Mouse (Mus musculus): ENCODE measurements around the gene Clmn.

The Clmn gene

GRCm38 (mm10) chr12:104810923-104811443 lies 53.9 kb downstream of the Clmn start:
- no peak for DNase-seq

- peak; percentile 23 for DNase-seq
Measured at GRCm38 (mm10) chr12:104808421-104809067, 56.3 kb downstream of the Clmn start.

GRCm38 (mm10) chr12:104806680-104807375 lies 58.0 kb downstream of the Clmn start:
- DNase-seq = no peak

DNA sequence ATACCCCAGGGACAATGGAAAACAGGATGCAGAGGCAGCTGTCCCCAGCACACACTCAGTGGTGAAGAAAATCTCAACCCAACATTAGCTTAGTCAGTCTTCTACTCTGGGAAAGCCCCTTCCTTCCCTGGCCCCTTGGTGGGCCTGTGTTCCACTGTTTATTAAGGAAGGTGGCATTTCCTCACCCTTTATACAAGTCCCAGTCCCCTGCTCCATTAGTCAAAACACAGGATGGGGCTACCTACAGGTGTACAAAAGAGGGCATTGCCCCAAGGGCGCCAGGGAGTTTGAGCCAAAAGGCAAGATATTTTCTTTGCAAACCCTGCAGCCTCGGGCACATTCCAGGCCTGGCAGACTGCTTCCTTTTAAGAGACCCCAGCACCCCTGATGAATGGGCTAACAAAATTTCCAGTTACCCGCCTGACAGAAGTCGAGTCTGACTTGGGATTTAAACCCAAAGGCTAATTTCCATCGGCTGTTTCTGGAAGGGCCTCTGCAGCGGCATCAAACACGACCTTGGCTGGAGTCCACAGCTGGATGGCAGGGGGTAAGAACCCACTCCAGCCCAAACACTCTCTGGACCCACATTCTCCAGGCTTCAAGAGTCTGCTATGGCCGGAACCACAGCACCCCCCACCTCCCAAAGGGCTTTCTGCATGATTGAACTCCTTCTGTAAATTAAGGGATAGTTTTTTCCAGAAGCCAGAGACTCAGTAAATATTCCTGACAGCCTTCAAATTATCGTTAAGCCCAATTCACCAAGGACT lies 63.2 kb downstream of the Clmn start:
- DNase-seq = no peak

DNA sequence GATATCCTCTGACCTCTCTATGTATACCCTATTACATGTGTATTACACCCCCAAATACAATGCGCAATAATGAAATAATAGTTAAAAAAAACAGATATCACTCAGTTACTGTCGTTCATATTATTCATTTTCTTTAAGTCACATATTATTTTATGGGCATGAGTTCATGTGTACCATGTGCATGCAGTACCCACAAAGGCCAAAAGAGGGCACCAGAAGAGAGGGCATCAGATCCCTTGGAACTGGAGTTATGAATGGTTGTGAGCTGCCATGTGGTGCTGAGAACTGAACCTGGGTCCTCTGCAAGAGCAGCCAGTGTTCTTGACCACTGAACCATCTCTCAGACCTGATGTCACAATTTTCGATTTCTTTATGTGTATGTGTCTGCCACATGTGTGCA lies 65.5 kb downstream of the Clmn start:
- no peak for DNase-seq

DNA sequence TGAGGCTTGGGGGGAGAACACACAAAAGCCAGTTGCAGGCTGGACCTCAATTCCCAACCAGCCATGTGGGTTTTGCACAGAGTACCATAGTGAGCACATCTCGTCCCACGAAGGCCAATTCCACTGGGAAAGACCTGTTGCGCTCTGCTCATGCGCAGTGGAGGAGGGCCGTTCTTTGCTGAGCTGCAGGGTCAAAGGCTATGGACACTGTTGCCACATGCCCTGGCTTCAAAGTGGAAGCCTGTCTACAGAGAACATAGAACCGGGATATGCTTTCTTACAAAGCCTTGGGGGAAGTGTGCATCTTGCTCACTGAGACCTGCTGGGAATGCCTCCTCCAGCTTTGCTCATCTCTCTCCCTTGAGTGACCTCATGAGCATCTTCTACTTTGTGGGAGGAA lies 67.0 kb downstream of the Clmn start:
- no peak for DNase-seq

DNA sequence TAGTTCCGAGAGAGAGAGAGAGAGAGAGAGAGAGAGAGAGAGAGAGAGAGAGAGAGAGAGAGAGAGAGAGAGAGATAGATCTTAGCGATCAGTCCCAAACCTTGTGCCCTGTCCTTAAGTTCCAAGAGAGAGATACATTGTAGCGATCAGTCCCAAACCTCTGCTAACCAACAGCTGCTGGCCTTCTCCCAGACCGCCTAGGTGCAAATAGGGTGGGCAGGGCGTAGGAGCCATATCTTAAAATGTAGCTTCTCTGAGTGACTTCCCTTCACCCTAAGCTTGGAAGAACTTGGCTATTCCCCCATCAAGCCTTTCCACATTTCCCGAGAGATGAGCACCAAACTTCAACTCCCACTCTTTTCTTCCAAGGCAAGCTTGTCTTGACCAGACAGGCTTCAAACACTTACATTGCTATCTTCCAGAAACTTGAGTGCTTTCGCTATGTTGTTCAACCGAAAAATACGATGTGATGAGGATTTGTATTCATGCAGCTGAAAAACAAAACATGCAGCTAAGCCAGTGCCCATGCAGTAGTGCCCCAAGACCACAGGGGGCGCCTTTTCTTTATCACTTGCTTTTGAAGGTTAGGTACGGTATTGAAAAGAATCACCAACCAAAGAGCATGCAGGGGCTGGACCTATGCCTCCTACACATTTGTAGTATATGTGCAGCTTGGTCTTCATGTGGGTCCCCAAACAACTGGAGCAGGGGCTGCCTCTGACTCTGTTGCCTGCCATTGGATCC lies 68.1 kb downstream of the Clmn start:
- DNase-seq = no peak

DNA sequence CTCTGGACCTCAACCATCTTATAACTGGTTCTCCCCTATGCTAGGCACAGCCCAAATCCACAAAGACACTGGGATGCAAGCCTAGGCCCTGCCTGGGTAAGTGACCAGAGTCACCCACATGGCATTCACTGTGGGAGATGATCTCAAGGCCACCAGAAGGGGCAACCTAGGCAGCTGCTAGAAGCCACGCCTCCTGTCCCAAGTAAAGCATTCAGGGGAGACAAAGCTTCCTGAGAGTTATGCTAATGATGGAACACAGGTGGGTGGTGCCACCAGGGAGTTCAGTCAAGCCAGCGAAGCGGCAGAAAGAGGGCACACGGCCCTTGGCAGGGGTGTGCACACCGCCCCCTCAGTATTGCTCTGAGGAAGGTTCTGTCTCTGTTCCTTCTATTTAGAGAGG lies 69.9 kb downstream of the Clmn start:
- no peak for DNase-seq

GRCm38 (mm10) chr12:104793486-104793885 lies 71.4 kb downstream of the Clmn start:
- no peak for DNase-seq

DNA sequence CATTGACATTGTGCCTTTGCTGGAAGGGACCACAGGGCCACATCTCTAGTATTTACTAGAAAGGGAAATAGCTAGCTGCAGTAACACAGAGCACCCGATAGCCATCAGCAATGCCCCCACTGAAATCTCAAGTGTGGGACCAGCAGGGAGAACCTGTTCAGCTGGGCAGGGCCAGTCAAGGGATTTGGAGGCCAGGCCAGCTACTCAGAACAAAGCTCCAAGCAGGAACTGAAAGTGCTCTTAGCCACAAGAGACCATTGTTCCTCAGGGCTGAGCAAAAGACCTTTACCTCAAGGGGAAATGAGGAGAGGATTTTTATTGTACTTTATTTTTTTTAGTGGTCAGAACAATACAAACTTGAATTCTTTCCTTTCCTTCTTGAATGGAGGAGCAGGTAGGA lies 87.3 kb downstream of the Clmn start:
- no peak for DNase-seq

DNA sequence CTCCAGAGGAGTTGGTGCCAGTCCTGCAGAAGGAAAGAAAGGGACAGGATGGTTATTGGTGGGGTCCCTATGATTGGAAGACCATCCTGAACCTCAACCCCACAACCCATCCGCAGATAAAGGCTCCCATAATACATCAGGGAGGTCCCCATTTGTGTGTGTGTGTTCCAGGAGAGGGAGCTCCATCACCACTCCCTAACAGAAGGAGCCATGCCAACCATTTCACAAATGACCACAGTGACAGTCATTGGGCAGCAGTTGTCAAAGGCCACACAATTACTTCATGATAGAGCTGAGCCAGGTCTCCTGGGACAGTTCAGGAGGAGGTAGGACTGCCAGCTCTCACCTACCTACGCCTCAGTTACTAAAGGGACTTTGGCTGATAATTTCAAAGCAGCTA lies 92.9 kb downstream of the Clmn start:
- DNase-seq = peak; percentile 27

- DNase-seq = no peak
Measured at GRCm38 (mm10) chr12:104769201-104769785, 95.6 kb downstream of the Clmn start.

DNA sequence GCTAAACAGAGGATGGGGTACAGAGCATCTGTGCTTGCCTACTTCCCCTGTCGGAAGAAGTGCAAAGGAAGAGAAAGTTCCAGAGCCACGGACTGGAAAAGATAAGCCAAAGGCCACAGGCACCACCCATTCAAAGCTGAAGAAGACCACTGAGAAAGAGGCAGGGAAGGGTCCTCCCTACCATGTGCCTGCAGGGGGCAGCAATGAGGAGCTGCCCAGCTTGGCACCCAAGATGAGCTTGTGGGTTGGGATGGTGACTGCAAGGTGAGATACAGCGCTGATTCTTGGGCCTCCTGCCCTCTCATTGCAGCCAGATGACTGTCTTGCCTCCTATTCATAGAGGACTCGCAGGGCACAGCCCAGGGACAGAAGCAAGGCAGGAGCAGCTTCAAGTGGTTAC lies 97.7 kb downstream of the Clmn start:
- DNase-seq = no peak

DNA sequence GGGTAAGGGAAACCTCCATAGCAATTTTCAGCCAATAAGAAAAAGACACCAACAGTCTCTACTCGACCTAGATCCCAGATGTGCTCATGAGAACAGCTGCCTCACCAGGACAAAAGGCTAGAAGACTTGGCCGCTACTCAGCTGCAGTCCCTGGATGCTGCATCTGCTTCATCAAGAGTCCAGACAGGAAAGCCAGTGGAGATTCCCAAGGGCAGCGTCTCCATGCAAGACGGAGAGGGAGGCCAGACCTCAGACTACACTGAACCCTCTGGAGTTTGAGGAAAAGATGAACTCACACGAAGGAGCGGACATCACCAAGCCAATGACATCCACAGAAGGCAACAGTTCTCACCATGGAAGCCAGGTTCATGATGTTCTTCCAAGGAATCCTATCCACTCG lies 99.1 kb downstream of the Clmn start:
- no peak for DNase-seq

GRCm38 (mm10) chr12:104765116-104765515 lies 99.8 kb downstream of the Clmn start:
- DNase-seq = no peak

DNA sequence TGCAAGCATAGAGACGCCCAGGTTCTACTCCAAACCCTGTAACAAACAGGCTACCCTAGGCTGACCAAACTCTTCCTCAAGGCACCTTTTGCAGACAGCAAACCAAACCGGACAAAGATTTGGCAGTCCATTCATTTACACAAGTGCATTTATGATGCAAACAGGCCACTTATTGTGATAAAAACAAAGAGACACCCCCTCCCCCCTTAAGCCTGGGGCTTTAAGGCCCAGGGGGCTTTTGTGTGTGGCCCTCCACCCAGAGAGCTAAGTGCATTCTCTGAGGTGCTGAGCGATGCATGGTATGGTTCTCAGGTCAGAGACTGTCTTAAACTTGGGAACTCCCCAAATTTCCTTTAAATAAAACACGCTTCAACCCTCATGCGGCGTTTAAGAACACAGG lies 101.0 kb downstream of the Clmn start:
- no peak for DNase-seq

- DNase-seq = no peak
Measured at GRCm38 (mm10) chr12:104761411-104761810, 103.5 kb downstream of the Clmn start.

DNA sequence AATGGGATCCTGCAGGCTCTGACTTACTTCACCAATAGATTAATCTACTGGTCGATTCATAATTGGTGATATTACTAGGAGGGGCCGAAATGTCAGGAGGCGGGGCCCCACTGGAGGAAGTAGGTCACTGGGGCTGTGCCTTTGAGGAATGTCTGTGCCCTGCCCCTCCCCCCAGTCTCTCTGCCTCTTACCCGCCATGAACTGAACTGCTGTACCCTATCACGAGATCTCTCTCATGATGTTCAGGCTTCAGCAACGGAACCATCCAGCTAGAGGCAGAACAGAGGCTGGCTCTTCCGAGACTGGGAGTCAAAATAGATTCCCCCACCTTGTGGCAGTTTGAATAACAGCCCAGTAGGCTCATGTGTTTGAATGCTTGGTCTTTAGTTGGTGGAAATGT lies 106.8 kb downstream of the Clmn start:
- no peak for DNase-seq

GRCm38 (mm10) chr12:104753686-104754085 lies 111.2 kb downstream of the Clmn start:
- no peak for DNase-seq

DNA sequence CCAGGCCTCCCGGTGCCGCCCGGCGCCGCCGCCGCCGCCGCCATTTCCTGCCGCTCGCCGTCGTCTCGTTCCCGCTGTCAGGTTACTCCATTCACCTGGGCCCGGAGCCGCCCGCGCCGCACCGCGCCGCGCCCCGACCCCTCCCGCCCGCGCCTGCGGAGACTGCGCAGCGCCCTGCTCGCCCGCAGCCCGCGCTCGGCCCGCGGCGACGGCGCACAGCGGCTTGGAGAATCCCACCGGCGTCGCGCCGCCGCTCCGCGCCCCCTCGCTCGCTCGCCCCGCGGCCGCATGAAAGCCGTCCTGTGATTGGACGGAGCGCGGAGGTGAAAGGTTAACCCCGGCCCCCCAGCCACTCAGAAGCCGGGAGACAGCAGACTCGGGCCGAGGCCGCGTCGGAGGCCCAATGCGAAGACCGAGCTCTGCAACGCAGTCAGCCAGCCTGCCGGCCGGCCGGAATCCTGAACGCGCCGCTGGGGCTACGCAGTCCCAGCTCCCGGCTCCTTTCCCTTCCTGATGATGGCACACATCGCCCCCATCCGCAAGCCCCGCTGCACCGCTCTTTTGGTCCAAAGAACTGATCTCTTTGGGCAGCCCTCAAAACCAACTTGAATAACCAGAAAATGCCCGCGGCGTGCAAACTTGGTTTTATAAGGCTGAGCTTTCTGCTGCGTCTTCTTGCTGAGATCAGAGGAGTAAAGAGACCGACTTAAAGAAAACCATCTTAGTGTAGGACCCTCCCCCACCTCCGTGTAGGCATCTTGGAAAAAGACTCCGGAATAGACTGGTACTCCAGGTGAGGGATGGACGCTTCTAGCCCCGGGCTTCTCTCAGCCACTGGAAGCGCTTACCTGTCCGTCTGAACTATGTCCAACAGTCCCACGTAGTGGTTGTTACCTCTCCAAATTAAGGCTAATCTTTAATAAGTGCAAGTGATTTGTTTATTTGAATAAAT lies 112.8 kb downstream of the Clmn start, which contains the start of gene Dicer1:
Dicer1 (minus strand) TSS at position 139 of the 952 bp plus-strand sequence.
- peak; percentile 98 for DNase-seq

DNA sequence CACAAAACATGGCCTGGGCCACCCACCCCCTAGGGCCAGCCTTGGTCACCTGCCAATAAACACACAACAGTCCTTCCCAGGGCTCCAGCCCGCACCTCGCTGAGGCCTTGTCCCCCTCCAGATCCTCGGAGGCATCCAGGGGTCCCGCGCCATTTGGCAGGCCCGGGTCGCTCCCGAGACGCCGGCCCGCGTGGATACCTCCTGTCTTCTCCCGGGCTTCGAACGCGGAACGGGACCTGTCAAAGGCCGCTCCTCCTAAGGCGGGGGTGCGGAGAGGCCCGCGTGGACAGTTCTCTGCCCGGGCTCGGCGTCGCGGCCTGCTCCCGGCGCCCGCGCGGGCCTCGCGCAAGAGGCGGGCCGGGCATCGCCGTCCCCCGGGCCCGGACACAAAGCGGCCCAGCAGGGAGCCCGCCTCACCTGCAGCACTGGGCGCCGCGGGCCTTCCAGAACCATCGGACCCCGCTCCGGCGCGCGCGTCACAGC lies 113.5 kb downstream of the Clmn start:
- DNase-seq = peak; percentile 54

Measured in lung, postnatal 10 days (tissue).